Mouse (Mus musculus) adrenal gland, postnatal 36 days (tissue): ENCODE data around the gene Mrps25. TPM values are rescaled to one million over a fixed set of nuclear protein-coding genes. Genes with fewer than 3 reads are reported as not detected.

ENCODE experiments used
- DNase-seq, 2 experiments: peaks; one replicate each; pipeline ENCODE4 v3.0.0; 2021; ENCODE audit warnings: mixed read lengths in 1 of 2
- total RNA-seq, 2 experiments: library from RNA; stranded (reverse); gene quantifications; 2 replicates each; pipeline ENCODE4 v1.2.3; 2021

Gene Mrps25
- total RNA-seq, 2 experiments from 2014 or later = 48.9 to 49.8 TPM

- DNase-seq = no peak
Observed at GRCm38 (mm10) chr6:92126861-92127468, 56.9 kb downstream of the Mrps25 start.

- no peak for DNase-seq
Observed at GRCm38 (mm10) chr6:92124547-92124946, 59.3 kb downstream of the Mrps25 start.

Other genes starting within 250 kb of the Mrps25 start
- 10 to 100 TPM; 11.4 to 21.4 TPM for gene Fgd5, start 205.2 kb downstream of the Mrps25 start, total RNA-seq
- gene Nr2c2, start 92.6 kb downstream of the Mrps25 start, total RNA-seq = 10 to 100 TPM; 35.3 to 41.5 TPM
- 10 to 100 TPM; 20.4 to 23.1 TPM for gene Rbsn, start 30.9 kb upstream of the Mrps25 start, total RNA-seq
- gene Trh, start 60.6 kb upstream of the Mrps25 start, total RNA-seq = not detected